Mouse (Mus musculus) T-helper 2 cell (primary cell): ENCODE measurements around the gene Slc5a5.

Source experiments
- in situ Hi-C: fragments of 300-600 bp; cut with MboI, MseI; formaldehyde crosslinking; loops from one replicate; pipeline ENCODE4 v1.15.1; 2025; ENCODE audit warnings: high pct_unique_total_duplicates

Slc5a5 gene

DNA sequence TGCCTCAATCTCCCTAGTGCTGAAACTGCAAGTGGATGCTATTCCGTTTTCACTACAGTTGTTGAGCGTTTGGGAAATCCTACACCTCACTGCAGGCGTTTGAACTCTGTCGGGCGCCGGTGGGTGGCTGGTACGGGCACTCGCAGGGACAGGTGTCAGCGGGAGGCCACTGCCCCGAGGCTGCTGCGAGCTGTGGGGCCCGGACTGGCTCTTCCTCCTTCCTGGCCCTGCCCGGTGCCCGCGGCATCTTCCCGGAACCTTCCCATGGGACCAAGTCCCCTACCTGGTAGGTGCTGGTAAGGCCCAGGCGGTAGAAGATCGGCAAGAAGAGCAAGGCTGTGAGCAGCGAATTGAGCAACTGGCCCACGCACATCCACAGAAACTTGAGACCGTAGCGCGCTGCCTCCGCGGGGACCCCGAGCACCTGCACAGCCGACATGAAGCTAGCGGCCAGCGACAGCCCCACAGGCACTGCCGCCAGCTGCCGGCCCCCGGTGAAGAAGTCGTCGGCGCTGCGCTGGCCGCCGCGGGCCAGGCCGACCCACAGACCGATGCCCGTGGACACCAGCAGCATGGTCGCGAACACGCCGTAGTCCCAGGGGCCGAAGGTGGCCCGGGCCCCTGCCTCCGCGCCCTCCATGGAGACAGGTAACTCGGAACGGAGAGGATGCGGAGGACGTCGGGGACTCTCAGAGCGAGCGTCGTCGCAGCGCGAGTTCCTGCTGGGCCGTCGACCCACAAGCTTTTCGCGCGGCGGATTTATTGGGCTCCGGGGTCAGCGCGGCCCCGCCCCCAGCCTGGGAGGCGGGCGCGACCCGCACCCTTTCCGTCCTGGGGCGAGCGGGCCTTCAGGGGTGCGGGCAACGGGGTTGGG lies at the start of gene Slc5a5:
Gene Slc5a5 (minus strand): TSS at position 736 of the 874 bp plus-strand sequence.
- in situ Hi-C loops = loop anchor here (10.0 to 25.0 kb wide), 2 partner anchors 573 to 770 kb away; partner anchors contain the start of genes Abhd8, Dda1, Mrpl34 and Unc13a

DNA sequence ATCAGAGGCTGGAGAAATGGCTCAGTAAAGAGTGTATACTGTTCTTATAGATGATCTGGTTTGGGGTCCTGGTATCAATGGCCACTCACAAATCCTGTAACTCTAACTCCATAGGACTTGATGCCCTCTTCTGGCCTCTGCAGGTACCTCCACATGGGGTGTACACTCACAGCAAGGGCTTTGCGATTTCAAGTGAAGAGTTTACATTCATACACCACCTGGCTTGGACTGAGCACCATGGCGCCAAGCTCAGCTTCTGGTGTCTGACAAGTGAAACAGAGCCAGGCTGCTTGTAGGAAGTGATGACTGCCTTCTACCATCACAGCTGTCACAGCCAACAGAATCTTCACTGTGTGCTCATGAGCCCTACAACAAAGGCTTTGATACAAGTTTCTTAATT lies 48.9 kb upstream of the Slc5a5 start:
- in situ Hi-C loops = no loop called here

DNA sequence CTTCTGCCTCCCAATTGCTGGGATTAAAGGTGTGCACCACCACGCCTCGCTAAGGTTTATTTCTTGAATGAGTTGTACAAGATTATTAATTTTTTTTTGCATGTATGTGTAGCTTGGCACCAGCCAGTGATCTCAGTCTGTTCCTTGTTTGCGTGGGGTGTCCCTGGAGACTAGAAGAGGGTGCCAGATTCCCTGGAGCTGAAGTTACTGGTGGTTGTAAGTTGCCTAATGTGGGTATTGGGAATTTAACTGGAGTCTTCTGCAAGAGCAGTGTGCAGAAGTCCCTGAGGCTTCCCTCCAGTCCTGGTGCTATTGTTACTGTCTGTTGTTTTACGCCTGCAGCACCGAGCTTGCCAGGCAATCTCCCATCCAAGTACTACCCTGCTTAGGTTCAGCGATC lies 44.6 kb upstream of the Slc5a5 start:
- in situ Hi-C loops = no loop called here

DNA sequence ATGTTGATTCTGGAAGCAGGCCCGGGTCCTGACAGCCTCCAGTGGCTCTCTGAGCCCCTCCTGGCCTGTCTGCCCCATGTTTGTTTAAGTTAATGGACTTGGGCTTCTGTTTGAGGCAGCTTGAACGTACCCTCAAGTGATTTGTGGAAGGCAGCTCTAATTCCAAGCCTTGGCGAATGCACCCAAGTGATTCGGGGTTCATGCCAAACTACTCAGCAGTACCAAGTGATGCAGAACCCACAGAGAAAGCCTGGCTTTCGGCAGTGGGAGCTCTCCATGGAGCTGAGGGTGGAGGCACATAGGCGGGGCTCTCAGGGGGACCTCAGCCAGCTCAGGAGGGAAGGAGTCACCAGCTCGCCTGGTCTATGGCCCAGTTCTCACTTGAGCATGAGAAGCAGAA lies 42.2 kb upstream of the Slc5a5 start:
- in situ Hi-C loops = no loop called here

DNA sequence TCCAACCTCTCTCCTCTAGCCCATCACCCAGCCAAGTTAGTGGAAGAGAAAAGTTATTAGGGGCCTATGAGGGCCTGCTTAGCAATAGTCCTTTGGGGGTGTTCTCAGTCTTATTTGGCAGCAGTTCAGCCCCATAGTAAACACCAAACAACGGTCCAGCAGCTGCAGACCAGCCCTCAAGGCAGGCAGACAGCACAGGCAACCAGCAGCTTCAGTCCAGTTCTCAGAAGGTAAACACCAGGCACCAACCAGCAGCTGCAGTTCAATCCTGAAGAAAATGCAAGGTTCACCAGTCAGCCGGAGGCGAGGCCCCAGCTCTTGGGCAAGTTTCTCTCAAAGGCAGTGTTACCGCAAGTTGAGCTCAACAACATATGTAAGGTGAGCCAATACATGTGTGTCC lies 40.5 kb upstream of the Slc5a5 start:
- in situ Hi-C loops = no loop called here

DNA sequence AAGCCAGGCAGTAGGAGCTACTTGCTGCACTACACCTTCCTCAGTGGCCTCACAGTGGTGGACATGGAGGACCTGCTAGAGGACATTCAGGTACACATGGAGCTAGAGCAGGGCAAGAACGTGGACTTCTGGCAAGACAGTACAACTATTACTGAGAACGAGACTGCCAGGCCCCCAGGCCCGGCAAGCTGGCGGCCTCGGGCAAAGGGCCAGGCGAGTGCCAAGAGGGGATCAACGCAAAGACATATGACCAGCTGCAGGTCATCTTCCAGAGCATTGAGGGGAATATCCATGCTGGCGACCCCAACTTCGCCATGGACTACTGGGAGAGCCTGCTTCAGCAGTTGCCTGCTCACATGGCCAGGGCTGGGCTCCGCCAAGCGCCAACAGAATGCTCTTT lies 39.2 kb upstream of the Slc5a5 start:
- in situ Hi-C loops = no loop called here

DNA sequence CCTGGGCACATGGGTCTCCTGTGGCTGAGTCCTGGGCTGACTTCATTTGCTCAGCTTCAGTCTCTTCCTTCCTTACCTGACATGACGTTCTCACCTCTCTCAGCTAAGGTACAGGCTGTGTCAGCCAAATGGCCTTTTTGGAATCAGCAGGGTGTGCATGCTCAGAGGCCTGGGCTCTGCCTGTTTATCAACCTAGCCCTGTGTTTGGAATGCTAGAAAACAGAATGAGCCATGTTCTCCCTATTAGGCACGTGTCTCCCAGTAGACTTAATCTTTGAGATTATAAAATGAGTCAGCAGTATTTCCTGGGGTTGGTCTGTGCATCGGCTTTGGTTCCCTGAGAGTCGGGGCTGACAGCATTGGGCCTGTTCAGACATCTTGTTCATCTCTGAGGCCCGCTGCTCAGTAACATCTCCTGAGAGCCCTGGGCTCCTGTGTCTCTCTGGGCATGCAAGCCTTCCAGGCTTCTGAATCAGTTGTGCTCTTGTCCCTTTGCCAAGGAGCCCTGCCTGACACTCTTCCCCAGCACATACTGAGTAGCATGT lies 36.3 kb upstream of the Slc5a5 start:
- in situ Hi-C loops = no loop called here

DNA sequence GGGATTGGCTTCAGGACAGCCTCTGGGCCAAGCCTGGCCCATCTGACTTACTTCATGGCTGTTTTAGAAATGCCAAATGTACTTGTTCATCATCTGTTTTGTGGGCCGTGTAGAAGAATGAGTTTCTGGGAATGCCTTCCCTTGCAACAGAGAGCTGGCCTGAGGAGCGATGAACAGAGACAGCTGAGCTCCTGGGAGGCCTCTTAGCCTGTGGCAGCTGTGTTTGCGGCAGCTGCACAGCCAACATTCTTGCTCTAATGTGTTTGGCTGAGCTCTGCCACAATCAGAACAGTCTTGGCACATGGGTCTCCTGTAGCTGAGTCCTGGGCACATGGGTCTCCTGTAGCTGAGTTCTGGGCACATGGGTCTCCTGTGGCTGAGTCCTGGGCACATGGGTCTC lies 35.5 kb upstream of the Slc5a5 start:
- in situ Hi-C loops = no loop called here

DNA sequence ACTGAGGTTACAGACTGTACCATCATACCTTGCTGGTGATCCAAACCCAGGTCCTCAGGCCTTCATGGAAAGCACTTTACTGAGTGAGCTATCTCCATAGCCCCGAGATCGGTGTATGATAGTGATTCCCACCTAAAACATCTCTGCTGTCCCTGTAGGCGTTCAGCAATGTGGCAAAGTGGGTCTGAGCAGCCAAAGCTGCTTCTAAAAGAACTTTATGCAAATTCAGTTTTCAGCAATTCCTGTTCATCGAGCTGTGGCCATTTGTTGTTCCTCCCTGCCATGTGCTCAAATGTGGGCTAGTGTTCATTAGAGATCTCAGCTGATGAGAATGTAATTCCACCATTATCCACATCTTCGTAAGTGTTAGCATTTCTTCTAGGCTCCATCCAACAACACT lies 33.8 kb upstream of the Slc5a5 start:
- in situ Hi-C loops = no loop called here

DNA sequence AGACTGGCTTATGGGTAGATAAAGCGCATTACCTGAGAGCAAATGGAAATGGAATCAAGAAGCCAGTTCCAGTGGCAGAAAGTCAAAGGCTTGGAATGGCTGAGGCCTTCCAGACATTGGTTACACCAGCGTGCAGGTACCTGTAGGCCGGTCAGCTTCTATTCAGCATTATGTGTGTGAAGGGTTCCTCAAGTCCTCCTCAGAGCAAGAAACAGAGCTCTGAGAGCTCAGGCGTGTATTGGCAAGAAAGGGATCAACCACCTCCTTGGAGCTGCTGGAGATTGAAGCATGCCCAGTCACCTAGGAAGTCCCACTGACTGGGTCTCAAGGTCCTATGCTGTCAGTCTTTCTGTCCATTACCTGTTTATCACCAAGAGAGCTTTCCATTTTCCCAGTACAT lies 33.2 kb upstream of the Slc5a5 start:
- in situ Hi-C loops = no loop called here

DNA sequence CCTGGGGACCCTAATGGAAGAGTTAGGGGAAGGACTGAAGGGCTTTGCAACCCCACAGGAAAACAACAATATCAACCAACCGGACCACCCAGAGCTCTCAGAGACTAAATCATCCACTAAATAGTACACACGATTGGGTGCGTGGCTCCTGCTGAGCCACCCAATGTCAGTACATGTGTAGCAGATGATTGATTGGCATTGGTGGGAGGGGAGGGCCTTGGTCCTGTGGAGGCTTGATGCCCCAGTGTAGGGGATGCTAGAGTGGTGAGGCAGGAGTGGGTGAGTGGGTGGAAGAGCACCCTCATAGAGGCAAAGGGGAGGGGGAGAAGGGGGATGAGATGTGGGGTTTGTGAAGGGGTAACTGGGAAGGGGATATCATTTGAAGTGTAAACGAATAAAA lies 31.6 kb upstream of the Slc5a5 start:
- in situ Hi-C loops = no loop called here

DNA sequence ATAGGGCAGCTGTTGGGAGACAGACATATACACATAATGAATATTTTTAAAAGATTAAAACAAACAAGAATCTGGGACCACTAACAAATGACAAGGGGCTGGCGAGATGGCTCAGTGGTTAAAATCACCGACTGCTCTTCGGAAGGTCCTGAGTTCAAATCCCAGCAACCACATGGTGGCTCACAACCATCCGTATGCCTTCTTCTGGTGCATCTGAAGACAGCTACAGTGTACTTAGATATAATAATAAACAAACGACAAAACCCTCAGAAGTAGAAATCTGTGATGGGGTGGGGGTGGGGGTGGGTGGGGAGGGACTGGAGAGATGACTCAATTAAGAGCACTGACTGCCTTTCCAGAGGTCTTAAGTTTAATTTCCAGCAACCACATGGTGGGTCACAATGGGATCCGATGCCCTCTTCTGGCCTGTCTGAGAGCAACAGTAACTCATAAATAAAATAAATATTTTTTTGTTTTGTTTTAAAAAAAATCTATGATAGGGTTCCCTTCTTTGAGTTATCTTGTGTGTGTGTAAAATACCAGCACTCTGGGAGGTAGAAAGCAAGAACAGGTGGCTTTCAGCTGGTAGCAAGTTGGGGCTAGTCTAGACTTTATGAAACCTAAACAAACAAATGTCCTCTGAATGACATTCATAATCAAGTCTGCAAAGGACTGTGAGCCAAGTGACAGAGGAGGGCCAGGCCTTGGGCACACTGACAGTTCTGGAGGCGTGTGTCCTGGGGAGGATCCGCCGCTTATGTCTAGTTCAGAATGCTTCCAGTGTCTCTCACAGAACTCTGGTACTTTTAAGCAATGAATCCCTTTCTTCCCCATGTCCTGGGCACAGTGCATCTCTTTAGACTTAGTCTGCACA lies 27.7 kb upstream of the Slc5a5 start:
- in situ Hi-C loops = no loop called here

DNA sequence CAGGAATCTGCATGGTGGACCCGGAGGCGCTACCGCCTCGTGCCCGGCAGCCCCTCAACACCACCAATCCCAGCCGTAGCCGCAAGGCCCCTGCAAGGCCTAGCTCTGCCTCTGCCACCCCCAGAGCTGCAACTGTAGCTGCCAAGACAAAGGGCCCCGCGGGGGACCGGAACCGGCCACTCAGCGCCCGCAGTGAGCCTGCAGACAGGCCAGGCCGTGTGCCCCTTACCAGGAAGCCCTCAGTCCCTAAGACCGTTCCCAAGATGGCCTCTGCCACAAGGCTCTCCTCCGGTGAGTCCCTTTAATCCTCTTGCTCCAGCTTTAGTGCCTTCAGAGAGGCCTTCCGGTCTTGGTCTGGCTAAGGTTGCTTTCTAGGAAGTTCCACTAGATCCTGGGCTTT lies 22.1 kb upstream of the Slc5a5 start:
- in situ Hi-C loops = no loop called here

DNA sequence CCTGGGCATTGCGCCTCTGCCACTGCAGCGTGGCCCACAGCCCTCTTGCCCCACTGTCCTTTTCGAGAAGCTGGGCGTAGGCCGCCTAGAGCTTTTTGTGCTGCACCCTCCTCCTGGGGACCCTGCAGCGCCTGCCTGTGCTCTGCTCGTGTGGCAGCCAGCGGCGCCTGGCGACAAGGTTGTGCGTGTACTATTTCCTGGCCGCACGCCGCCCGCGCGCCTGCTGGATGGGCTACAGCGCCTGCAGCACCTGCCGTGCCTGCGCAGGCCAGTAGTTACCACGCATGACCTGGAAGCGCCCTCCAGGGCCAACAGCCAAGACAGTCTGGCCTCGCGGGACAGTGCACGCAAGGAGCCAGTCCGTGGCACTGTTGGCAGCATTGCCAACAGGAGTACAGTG lies 21.0 kb upstream of the Slc5a5 start:
- in situ Hi-C loops = no loop called here

DNA sequence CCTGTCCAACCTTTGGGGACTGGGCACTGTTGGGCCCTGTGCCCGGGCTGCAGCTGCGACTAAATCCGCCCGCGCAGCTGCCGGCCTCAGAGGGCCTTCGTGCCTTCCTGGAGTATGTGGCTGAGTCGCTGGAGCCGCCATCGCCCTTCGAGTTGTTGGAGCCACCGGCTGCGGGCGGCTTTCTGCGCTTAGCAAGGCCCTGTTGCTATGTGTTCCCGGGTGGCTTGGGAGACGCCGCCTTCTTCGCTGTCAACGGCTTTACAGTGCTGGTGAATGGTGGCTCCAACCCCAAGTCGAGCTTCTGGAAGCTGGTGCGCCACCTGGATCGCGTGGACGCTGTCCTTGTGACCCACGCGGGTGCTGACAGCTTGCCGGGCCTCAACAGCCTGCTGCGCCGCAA lies 20.4 kb upstream of the Slc5a5 start:
- in situ Hi-C loops = no loop called here

DNA sequence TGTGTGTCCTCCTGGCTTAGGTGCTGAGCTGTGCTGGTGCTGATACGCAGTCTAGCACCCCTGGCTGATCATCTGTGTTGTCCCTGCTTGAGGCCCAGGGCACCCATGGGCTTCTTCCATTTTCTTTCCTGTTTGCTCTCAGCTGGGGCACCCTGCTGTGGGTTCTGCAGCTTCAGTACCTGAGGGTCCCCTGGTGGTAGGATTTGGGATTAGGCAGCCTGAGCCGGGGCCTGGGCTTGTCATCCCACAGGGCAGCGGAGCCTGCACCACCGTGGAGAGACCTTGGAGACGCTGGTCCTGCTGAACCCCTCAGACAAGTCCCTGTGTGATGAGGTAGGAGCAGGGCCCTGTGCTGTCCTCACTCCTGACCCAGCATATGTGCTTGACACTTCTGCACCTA lies 19.0 kb upstream of the Slc5a5 start:
- in situ Hi-C loops = no loop called here

DNA sequence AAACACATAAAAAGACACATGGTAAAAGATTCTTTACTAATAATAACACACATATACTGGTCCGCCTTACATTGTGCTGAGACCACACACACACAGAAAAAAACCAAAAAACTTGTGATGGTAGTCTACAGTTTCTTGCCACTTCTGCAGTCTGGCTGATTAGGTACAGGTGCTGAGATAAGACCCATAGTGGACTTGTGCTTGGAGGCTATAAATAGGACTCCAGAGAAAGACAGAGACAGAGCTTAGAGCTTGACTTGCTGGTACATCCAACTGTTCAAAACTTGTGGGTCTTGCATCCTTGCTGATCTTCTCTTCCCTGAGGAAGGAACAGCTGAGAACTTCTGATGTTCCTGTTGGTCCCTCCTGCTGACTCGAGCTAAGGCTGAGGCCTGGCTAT lies 15.0 kb upstream of the Slc5a5 start:
- in situ Hi-C loops = loop anchor here (10.0 kb wide), 1 partner anchor 357 kb away; no protein-coding TSS in a partner anchor

DNA sequence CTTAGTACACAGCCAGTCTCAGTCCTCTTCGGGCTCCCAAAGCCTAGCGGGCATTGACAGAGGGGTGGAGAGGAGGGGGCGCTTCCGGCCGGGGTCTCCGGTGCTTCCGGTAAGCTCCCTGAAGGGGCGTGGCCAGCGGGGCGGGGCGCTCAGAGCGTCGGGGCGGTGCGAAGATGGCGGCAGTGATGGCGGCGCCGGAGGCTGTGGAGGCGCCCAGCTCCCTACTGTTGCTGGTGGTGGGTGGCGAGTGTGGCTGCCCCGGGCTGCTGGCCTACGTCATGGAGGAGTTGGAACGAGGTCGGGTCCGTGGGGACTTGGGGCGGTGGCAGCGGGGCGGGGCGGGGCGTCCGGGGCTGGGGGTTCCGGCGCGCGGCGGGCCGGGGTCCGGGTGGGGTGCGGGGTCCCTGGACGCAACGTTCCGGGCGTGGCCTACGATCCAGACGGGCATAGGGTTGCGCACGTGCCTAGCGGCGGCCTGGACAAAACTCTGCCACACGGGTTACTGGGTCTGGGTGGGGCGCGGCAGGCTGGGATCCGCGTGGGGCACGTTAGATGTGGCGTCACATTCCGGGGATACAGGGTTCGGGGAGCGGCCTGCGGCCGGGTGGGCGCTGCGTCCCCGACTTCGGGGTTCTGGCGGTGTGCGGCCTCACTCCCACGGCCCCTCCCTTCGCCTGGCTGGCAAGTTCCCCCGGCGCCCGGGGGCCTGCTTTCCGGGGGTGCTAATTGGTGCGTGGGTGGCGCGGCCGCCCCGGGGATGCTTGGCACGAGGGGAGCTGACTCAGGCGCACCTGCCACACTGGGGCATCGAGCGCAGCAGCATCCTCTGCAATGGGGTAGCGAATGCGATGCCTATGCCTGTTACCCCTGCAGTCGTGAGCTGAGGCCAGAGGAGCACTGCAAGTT lies 13.5 kb upstream of the Slc5a5 start, which contains the start of gene Map1s:
Gene Map1s (plus strand): TSS at position 102 of the 906 bp plus-strand sequence.
- in situ Hi-C loops = loop anchor here (10.0 kb wide), 1 partner anchor 359 kb away; no protein-coding TSS in a partner anchor

DNA sequence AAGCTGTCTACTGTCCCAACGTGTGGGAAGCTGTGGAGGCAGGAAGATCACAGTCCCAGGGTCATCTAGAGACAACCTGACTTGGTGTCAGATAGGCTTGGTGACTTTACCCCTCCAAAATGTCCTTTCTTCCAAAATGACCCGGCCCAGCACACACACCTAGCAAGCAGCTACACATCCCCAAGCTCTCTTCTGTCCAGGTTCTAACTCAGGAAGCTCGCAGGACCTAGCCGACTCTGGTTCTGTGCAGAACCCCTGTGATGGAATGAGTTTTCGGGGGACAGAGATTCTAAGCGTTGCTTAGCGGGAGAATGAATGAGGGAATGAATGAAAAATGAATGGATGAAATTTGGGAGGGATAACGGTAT lies 12.9 kb upstream of the Slc5a5 start:
- in situ Hi-C loops = loop anchor here (10.0 kb wide), 1 partner anchor 359 kb away; no protein-coding TSS in a partner anchor

DNA sequence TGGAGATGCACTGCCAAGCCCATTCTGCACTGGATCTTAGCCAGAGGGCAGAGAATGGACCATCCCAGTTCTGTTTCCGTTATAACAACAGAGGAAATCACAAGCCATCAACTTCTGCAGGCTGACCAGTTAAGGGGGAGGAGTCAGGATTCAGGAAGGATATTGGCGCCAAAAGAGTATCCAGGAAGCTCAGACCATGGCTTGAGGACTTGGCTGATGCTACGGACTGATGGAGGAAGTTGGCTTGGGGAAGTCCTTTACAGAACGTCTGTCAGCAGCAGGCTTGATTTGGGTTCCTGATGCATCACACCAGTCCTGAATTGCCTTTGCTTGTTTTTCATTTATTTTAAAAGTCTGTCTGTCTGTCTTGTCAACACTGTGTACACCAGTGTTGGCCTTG lies 12.0 kb upstream of the Slc5a5 start:
- in situ Hi-C loops = loop anchor here (10.0 kb wide), 1 partner anchor 360 kb away; no protein-coding TSS in a partner anchor

DNA sequence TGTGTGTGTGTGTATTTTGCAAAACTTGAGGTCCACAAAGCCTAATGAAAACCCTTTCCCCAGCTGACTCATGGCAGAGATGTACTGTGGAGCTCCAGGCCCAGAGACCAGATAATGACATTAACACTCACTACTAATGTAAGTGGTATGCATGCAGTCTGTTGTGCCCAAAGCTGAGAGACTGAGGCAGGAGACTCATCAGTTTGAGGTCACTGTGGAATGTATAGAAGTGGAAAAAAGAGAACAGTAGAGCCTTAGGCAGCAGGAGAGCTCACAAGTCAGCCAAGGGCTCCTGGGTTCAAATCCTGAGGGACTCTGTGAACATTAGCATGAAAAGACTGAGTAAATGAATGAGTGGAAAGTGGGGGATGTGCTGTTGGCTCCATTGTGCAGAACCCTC lies 11.0 kb upstream of the Slc5a5 start:
- in situ Hi-C loops = loop anchor here (10.0 kb wide), 1 partner anchor 361 kb away; no protein-coding TSS in a partner anchor
